ENCODE assay signal across 16 mouse cellular contexts in genomic region chr15:95561303-95561702, GRCm38 (mm10). TPM values are rescaled to one million over a fixed set of nuclear protein-coding genes. Genes with fewer than 3 reads are reported as not detected.
"Had no signal": no experiment of that assay in that cellular context is flagged by ENCODE, and none has a peak within 500 bp of the region (broad histone marks: within the 10 kb centered on the region; RNA-seq: fewer than 3 reads in every experiment).

No protein-coding gene starts in this region.

- H3K9me3 ChIP-seq: neural tube, embryonic 15.5 days; stomach, embryonic 15.5 days had no signal

- H3K27ac ChIP-seq: neural tube, embryonic 15.5 days; stomach, embryonic 15.5 days; stomach, postnatal 0 days had no signal

- H3K4me3 ChIP-seq: neural tube, embryonic 15.5 days; stomach, embryonic 15.5 days had no signal

- H3K9ac ChIP-seq: neural tube, embryonic 15.5 days; stomach, embryonic 15.5 days had no signal

- H3K4me2 ChIP-seq: neural tube, embryonic 15.5 days; stomach, embryonic 15.5 days had no signal

- H3K36me3 ChIP-seq: neural tube, embryonic 15.5 days; stomach, embryonic 15.5 days had no signal

- DNase-seq: retina, postnatal 1 day; right cerebral cortex, adult 18-20 months; right cerebral cortex, postnatal 14 days; right cerebral cortex, postnatal 25 days; right cerebral cortex, postnatal 4 days; spleen, adult 18-20 months; thymus, adult 18-20 months; thymus, adult 2 months; thymus, postnatal 14 days; thymus, postnatal 25 days; thymus, postnatal 36 days; thymus, postnatal 4 days had no signal

- H3K4me1 ChIP-seq: neural tube, embryonic 15.5 days; stomach, embryonic 15.5 days had no signal

- H3K27me3 ChIP-seq: neural tube, embryonic 15.5 days; stomach, embryonic 15.5 days had no signal

RNA-seq across cellular contexts. Expression of gene Nell2, which starts 32.9 kb away (rescaled TPM):
- total RNA-seq: neutrophil, adult 5-6 weeks had no signal
